Mouse (Mus musculus) leukemia stem cell, adult 10-12 weeks (primary cell): Measurements from ENCODE around the gene Ptgds. TPM values are rescaled to one million over a fixed set of nuclear protein-coding genes. Genes with fewer than 3 reads are reported as not detected.

ENCODE experiments used
- polyA plus RNA-seq: library from polyadenylated mRNA; stranded (reverse); fragments of >175 nt; gene quantifications from 2 replicates; pipeline ENCODE4 v1.2.3, GENCODE M21; 2012; ENCODE audit warnings: low replicate concordance

Gene Ptgds
- polyA plus RNA-seq, result not detected in 2 replicates

DNA sequence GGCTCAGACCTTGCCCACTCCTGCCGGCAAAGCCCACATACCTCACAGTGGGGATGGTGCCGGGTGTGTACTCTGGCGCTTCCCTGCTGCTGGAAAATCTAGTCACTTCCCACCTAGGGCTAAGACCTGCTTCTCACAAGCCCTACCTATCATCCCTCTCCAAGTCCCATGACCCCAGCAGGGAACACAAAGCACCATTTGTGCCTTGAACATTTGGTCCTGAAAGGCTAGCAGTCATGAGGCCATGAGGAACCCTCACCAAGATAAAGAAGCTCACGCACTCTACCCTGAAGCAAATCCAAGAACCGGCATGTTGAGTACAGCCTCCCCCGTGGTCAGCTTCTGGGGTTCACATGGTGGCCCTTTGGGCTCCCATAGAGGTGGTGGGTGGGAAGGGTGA, at the start of gene Ptgds:
TSS of gene Ptgds (minus strand) at position 78 of the 400 bp plus-strand sequence.

DNA sequence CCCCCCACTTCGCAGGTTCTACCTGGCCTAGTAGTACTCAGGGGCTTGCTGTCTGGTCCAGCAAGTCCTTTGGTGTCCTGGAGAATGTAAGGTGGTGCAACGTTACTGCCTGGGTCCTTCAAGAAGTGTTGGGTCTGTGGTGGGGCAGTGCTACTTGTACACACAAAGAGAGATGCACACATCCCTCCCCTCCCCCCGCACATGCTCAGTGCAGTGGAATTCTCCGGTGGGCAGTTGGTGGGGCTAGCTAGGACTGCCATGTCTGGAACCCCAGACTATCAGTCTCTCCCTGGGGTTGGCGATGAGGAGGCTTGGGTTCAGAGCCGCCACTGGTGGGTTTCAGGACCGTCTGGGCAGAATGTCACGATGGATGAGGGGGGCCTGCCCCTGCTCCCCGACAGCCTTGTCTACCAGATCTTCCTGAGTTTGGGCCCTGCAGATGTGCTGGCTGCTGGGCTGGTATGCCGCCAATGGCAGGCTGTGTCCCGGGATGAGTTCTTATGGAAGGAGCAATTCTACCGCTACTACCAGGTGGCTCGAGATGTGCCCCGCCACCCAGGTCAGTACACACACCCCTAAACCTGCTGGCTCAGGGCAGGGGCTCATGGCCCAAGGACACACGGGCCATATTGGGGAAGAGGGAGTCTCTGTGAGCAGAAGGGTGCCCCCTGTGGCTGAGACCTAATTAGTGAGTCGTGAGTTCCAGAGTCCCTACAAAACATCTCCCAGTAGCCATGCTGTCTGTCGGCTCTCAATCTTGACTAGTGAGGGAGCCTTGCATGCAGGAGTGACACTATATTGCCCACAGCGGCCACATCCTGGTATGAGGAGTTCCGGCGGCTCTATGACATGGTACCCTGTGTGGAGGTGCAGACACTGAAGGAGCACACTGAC, 32.0 kb upstream of the Ptgds start, which contains the start of gene C8g:
TSS of gene C8g (minus strand) at position 127 of the 894 bp plus-strand sequence.

DNA sequence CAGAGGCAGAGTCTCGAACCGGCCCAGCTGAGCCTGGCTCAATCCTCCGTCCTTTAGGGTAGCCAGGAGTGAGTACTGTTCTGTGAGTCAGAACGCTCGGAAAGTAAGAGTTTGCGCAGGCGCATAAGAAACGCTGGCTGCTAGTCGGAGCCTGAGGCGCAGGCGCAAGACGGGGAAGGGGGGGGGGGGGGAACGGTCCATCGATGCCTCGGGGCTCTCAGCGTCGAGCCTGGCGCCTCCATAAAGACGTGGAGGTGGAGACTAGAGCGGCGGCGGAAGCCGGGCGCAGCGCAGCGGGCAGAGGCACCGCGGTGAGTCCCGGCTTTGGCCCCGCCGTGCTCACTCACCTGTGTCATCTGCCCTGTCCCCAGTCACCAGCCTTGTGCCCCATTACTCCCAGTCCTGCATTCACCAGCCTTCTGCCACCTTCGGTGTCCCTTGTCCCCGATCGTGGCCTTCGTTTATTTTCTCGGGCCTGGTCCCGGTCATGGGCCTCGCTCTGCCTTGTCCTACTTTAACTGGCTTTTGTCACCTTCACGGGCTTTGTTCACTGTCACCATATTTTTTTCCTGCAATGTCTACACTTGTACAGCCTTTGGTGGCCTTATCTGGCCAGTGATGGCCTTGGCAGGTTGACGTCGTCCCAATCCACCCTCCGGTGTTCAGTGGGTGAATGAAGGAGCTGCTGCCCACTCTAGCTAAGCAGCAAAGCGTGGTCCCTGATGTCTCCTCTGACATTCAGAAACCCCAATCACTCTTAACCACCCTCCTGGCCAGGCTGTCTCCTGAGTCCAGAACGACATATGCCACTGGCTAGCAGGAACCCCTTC, 30.9 kb upstream of the Ptgds start, which contains the start of gene Fbxw5:
TSS of gene Fbxw5 (plus strand) at position 175 of the 830 bp plus-strand sequence.

DNA sequence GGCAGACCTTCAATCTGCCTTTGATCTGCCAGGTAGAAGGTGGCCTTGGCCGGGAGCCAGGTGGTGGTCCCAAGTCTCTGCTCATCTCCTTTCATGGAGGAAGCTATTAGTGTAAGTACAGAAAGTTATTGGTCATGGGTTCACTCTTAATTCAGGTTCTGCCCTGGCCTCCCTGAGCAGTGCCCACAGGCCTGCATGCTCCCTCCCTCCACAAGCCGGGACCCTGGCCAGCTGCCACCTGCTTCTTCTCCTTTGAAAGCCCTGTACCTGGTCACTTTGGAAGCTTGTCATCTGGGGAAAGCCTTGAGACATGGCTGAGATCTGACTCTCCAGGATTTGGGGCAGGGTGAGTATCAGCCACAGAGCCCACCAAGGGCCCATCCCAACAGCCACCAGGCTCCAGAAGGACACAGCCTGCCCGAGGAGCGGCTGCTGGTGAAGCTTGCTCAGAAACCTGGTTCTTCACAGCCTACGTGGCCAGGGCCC, 23.7 kb upstream of the Ptgds start, which contains the start of gene Lcn12:
TSS of gene Lcn12 (minus strand) at position 436 of the 486 bp plus-strand sequence.

DNA sequence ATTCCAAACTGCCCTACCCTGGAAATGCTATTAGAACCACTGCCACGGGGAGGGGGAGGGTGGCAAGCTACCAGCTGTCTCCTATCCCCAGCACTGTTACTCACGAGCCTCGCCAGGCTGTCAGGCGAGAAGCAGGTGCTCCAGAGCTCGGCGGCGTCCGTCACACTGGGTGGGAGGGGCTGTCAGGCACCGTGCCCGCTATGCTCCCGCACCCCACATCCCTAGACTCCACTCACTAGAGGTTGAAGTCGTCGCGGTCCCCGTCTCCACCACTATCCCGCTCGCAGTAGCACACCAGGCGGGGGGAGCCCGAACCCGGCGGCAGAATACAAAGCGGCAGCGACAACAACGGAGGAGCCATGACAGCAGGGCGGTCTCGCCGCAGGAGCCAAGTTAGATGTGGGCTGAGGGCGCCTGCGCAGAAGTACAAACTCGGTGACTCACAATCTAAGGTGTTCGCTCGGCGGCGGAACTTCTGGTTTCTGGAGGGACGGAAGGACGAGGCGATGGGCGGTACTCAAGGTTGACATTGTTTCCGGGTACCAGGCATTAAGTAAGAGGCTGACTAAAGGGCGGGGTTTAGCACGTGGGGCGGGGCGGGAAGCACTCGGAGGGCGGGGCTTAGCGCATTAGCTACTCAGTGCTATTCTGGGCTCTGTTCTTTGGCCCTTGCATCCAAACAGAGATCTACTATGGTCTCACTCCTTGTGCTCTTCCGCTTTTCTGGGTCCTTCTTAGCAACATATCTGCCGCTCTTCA, 9.1 kb downstream of the Ptgds start, which contains the start of gene Paxx:
TSS of gene Paxx (minus strand) at position 544 of the 759 bp plus-strand sequence.

DNA sequence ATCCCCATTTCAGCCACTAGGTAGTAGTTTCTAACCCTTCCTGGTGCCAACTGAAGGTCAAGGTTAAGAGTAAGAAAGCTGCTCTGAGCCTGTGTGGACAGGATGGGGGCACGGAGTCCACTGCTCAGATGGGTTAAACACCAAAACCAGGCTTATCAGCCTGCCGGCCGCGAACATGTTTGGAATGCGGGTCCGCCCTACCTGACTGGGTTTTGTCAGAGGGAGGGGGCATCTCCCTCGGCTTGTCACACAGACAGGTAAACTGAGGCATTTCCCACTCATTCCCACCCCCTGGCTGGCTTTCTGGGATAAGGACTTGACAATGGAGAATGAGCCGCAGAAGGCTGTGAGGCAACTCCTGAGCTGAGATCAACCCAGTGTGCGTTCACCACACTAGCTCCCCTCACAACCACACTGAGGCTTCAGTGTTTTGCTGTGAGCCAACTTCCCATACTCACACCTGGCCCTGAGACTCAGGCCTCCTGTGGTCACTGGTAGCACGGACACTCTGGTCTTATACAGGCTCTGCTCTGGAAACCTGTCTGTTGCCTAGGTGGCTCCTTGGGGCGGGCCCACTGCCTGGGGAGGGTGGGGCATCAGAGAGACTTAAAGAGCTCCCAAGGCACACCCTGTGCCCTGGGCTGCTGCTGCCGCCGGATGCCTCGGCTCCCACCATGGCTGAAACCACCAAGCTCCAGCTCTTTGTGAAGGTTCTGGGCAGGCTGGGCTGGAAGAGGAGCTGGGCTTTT, 13.5 kb downstream of the Ptgds start, which contains the start of gene Clic3:
TSS of gene Clic3 (plus strand) at position 634 of the 749 bp plus-strand sequence.

DNA sequence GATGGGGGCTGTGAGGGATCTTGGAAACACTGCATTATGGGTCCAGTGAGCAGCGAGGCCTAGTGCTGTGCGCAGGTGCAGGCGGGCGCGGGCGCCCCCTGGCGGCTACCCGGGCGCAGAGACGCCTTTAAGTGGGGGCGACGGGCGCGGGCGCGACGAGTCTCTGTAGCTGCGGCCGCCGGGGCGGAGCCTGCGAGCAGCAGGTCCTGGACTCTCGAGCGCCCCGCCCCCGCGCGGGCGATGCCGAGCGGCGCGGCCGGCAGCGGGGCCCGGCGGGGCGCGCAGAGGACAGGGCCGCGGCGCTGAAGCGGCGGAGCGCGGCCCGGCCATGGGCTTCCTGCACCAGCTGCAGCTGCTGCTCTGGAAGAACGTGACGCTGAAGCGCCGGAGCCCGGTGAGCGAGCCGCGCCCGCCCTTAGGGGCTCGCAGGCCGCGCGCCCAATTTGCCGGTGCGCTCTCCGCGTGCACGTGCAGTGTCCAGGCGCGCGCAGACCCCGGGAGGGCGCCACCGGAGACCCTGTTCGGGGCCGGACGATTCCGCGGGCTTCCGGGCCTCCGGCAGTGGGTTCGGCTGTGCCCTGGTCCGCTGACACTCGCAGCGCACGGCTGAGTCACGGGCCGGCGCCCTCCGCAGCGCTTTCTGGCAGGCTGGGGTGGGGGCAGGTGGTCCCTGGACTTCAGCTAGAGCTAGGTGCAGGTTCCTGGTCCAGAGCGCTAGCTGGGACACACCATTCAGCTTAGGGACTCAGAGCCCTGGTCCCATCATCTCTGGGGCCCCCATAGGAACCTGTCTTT, 41.2 kb downstream of the Ptgds start, which contains the start of gene Abca2:
TSS of gene Abca2 (plus strand) at position 262 of the 795 bp plus-strand sequence.

DNA sequence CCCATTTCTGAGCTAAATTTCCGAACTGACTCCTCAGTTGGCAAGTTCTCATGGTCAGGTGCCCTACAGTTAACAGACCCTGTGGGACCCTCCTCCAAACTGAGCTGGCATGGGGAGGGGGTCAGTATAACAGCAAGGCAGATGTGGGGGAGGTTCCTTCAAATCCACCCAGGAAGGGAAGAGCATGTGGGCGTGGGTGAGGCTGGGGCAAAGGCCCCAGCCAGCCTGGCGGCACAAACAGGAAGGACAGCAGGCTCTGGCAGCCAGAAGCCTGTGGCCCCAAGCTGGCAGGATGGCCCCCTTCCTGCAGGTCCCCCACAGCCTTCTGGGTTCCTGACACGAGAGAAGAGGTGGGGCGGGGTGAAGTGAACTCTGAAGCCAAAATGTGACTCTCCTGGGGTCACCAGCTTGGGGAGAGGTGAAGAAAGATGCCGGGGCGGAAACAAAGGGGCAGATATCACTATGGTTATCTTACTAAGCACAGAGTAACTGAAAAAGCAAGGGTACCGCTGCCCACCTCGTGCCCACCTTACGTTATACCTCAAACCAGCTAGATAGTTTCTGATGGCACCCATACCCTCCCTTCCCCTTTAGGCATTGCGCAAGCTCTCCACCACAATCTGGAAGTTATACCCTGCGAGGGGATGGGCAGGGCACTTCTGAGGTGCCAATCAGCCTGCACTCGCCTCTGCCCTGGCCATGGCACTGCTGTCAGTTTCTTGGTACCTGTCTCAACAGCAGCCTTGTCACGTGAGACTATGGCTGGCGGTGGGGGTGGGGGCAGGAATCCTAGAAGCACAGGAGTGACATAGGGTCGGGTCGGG, 47.0 kb downstream of the Ptgds start, which contains the start of gene Fut7:
TSS of gene Fut7 (plus strand) at position 681 of the 824 bp plus-strand sequence.

Other genes with a start within 250 kb of the Ptgds start
- gene Tubb4b, start 245.3 kb downstream of the Ptgds start, polyA plus RNA-seq, result 147 and 477 TPM in 2 replicates
- gene Slc34a3, start 235.7 kb downstream of the Ptgds start, polyA plus RNA-seq, result not detected in 2 replicates
- gene Rnf224, start 233.3 kb downstream of the Ptgds start, polyA plus RNA-seq, result 0.10 TPM in 1 of 2 replicates, not detected in the other
- 5.6 and 9.1 TPM in 2 replicates for gene Rnf208, start 227.8 kb downstream of the Ptgds start, polyA plus RNA-seq
- gene Cysrt1, start 227.6 kb downstream of the Ptgds start, polyA plus RNA-seq, result not detected in 2 replicates
- gene AL732309.1, start 223.2 kb downstream of the Ptgds start, polyA plus RNA-seq, result 3.1 and 3.2 TPM in 2 replicates
- 6.8 and 7.2 TPM in 2 replicates for gene Tmem203, start 214.6 kb downstream of the Ptgds start, polyA plus RNA-seq
- 57.8 and 59.6 TPM in 2 replicates for gene Tprn, start 207.4 kb downstream of the Ptgds start, polyA plus RNA-seq
- 111 and 119 TPM in 2 replicates for gene Ssna1, start 197.6 kb downstream of the Ptgds start, polyA plus RNA-seq
- 11.4 and 18.3 TPM in 2 replicates for gene Anapc2, start 197.6 kb downstream of the Ptgds start, polyA plus RNA-seq
- gene Tmem210, start 181.9 kb downstream of the Ptgds start, polyA plus RNA-seq, result not detected in 2 replicates
- gene Lrrc26, start 180.1 kb downstream of the Ptgds start, polyA plus RNA-seq, result not detected in 2 replicates
- 0.09 and 0.26 TPM in 2 replicates for gene Grin1, start 150.9 kb downstream of the Ptgds start, polyA plus RNA-seq
- 27.7 and 53.0 TPM in 2 replicates for gene Man1b1, start 137.7 kb downstream of the Ptgds start, polyA plus RNA-seq
- 4.2 and 10.5 TPM in 2 replicates for gene Dpp7, start 113.7 kb downstream of the Ptgds start, polyA plus RNA-seq
- 5.6 and 9.7 TPM in 2 replicates for gene Uap1l1, start 104.4 kb downstream of the Ptgds start, polyA plus RNA-seq
- 82.8 and 125 TPM in 2 replicates for gene Sapcd2, start 97.7 kb downstream of the Ptgds start, polyA plus RNA-seq
- 0.67 TPM in 1 of 2 replicates, not detected in the other for gene Entpd2, start 74.2 kb downstream of the Ptgds start, polyA plus RNA-seq
- gene Npdc1, start 70.7 kb downstream of the Ptgds start, polyA plus RNA-seq, result 8.1 and 13.5 TPM in 2 replicates
- gene Fut7, start 46.8 kb downstream of the Ptgds start, polyA plus RNA-seq, result 2.3 TPM in 1 of 2 replicates, not detected in the other
- 8.3 and 12.8 TPM in 2 replicates for gene Abca2, start 41.3 kb downstream of the Ptgds start, polyA plus RNA-seq
- gene Clic3, start 13.2 kb downstream of the Ptgds start, polyA plus RNA-seq, result not detected in 2 replicates
- gene Paxx, start 9.0 kb downstream of the Ptgds start, polyA plus RNA-seq, result 30.3 and 31.6 TPM in 2 replicates
- gene Lcn12, start 23.9 kb upstream of the Ptgds start, polyA plus RNA-seq, result not detected in 2 replicates
- 15.5 and 54.4 TPM in 2 replicates for gene Fbxw5, start 30.7 kb upstream of the Ptgds start, polyA plus RNA-seq
- not detected in 2 replicates for gene C8g, start 31.7 kb upstream of the Ptgds start, polyA plus RNA-seq
- 3.7 and 9.7 TPM in 2 replicates for gene Traf2, start 76.9 kb upstream of the Ptgds start, polyA plus RNA-seq
- gene Edf1, start 87.8 kb upstream of the Ptgds start, polyA plus RNA-seq, result 336 and 839 TPM in 2 replicates
- gene Mamdc4, start 104.8 kb upstream of the Ptgds start, polyA plus RNA-seq, result 0.48 and 1.4 TPM in 2 replicates
- 1.0 and 2.6 TPM in 2 replicates for gene Phpt1, start 105.2 kb upstream of the Ptgds start, polyA plus RNA-seq
- gene Ajm1, start 111.7 kb upstream of the Ptgds start, polyA plus RNA-seq, result 3.0 and 3.9 TPM in 2 replicates
- gene Rabl6, start 138.5 kb upstream of the Ptgds start, polyA plus RNA-seq, result 67.9 and 125 TPM in 2 replicates
- not detected in 2 replicates for gene Ccdc183, start 147.6 kb upstream of the Ptgds start, polyA plus RNA-seq
- 1.6 and 4.4 TPM in 2 replicates for gene Tmem141, start 152.0 kb upstream of the Ptgds start, polyA plus RNA-seq
- 41.7 and 86.1 TPM in 2 replicates for gene Fcna, start 158.0 kb upstream of the Ptgds start, polyA plus RNA-seq
- gene Lcn8, start 183.1 kb upstream of the Ptgds start, polyA plus RNA-seq, result not detected in 2 replicates
- gene Lcn5, start 187.9 kb upstream of the Ptgds start, polyA plus RNA-seq, result not detected in 2 replicates
- gene Lcn6, start 206.7 kb upstream of the Ptgds start, polyA plus RNA-seq, result not detected in 2 replicates
- gene Lcn10, start 212.7 kb upstream of the Ptgds start, polyA plus RNA-seq, result not detected in 2 replicates
- gene Obp2a, start 230.0 kb upstream of the Ptgds start, polyA plus RNA-seq, result not detected in 2 replicates
- 22.3 and 63.5 TPM in 2 replicates for gene Bmyc, start 236.7 kb upstream of the Ptgds start, polyA plus RNA-seq